Mouse (Mus musculus) frontal cortex, adult 2 months (tissue): ENCODE results near the gene Pgrmc2. TPM values are rescaled to one million over a fixed set of nuclear protein-coding genes. Genes with fewer than 3 reads are reported as not detected.

Experiments used
- polyA plus RNA-seq: library from polyadenylated mRNA; depleted of rRNA; stranded (reverse); fragments of >200 nt; gene quantifications from 2 replicates; pipeline ENCODE4 v1.2.3, GENCODE M21; 2012; rRNA removed

Pgrmc2 gene
- polyA plus RNA-seq, 1 experiment: 42.4 TPM

Other genes with a start within 250 kb of the Pgrmc2 start
- gene Mfsd8, start 236.2 kb downstream of the Pgrmc2 start, polyA plus RNA-seq: 13.5 and 15.1 TPM in 2 replicates
- 21.0 and 21.7 TPM in 2 replicates for gene Abhd18, start 236.1 kb downstream of the Pgrmc2 start, polyA plus RNA-seq
- 0.13 and 0.16 TPM in 2 replicates for gene 1700034I23Rik, start 180.5 kb downstream of the Pgrmc2 start, polyA plus RNA-seq
- gene Larp1b, start 133.2 kb downstream of the Pgrmc2 start, polyA plus RNA-seq: 16.0 and 16.6 TPM in 2 replicates